Mouse (Mus musculus) CH12.LX (cell line): ENCODE results near the gene Cby1. TPM values are rescaled to one million over a fixed set of nuclear protein-coding genes. Genes with fewer than 3 reads are reported as not detected.
A peak's percentile ranks its signal among the peaks of the same experiment; 100 is the strongest.

Experiments used
- DNase-seq: peaks from one replicate; pipeline ENCODE4 v3.0.0-alpha.2; 2013; ENCODE audit errors: extremely low read depth
- H3K27ac ChIP-seq: 2 replicates; pipeline ENCODE4 v1.5.1; 2012; ENCODE audit warnings: low read depth, mild to moderate bottlenecking, control low read depth, moderate library complexity; ENCODE audit not compliant: insufficient read depth
- H3K27me3 ChIP-seq: replicated peaks from 2 replicates; pipeline ENCODE3; 2012; ENCODE audit warnings: inconsistent platforms
- H3K36me3 ChIP-seq, 2 experiments: replicated peaks in 1 of 2; 2 replicates each; pipeline versions ENCODE3 to v1.6.1; 2012; ENCODE audit warnings: inconsistent platforms in 1 of 2, low read length in 1 of 2, mild to moderate bottlenecking in 1 of 2, mixed read lengths in 1 of 2, moderate library complexity in 1 of 2; ENCODE audit not compliant: control insufficient read depth in 1 of 2, insufficient read depth in 1 of 2
- H3K4me1 ChIP-seq, 2 experiments: 2 replicates each; pipeline ENCODE4 v1.6.1; 2012; ENCODE audit warnings: inconsistent platforms in 1 of 2, moderate library complexity in 1 of 2; ENCODE audit not compliant: insufficient read depth in 2 of 2, control insufficient read depth in 1 of 2
- H3K4me2 ChIP-seq: 2 replicates; pipeline ENCODE4 v1.6.1; 2012; ENCODE audit warnings: low read depth, mild to moderate bottlenecking, control low read depth; ENCODE audit not compliant: poor library complexity, insufficient read depth, severe bottlenecking
- H3K4me3 ChIP-seq, 3 experiments: fragments of 150-350 bp in 1 of 3; sonication (generic) in 1 of 3; replicated peaks in 1 of 3; 2 replicates each; pipeline versions ENCODE3 to v1.5.1; 2011 to 2012; ENCODE audit warnings: low read depth in 2 of 3, low read length in 2 of 3, mild to moderate bottlenecking in 2 of 3, moderate library complexity in 2 of 3, control low read depth in 1 of 3, improper control_type of control experiment in 1 of 3, inconsistent platforms in 1 of 3, mixed read lengths in 1 of 3; ENCODE audit not compliant: poor library complexity in 1 of 3
- H3K79me2 ChIP-seq: replicated peaks from 2 replicates; pipeline ENCODE4 v1.6.1; 2012; ENCODE audit warnings: mild to moderate bottlenecking, moderate library complexity; ENCODE audit not compliant: control insufficient read depth, poor library complexity, insufficient read depth, severe bottlenecking; ENCODE audit errors: extremely low read depth
- H3K9ac ChIP-seq: 2 replicates; pipeline ENCODE4 v1.6.1; 2012; ENCODE audit warnings: low read depth, mild to moderate bottlenecking, control low read depth, moderate library complexity; ENCODE audit not compliant: insufficient read depth
- H3K9me3 ChIP-seq: replicated peaks from 2 replicates; pipeline ENCODE3; 2012; ENCODE audit warnings: low read length, inconsistent platforms, mixed read lengths
- BHLHE40 ChIP-seq: IDR thresholded peaks from 2 replicates; pipeline ENCODE4 v1.6.1; 2011; ENCODE audit warnings: mild to moderate bottlenecking, low read depth, low read length, improper control_type of control experiment
- CHD1 ChIP-seq: IDR thresholded peaks from 2 replicates; pipeline ENCODE4 v1.6.1; 2012; ENCODE audit warnings: low read depth, low read length, improper control_type of control experiment, inconsistent platforms
- CHD2 ChIP-seq: IDR thresholded peaks from 2 replicates; pipeline ENCODE4 v1.6.1; 2011; ENCODE audit warnings: low read length, improper control_type of control experiment
- CTCF ChIP-seq, 2 experiments: IDR thresholded peaks in 1 of 2; conservative IDR thresholded peaks in 1 of 2; 2 replicates each; pipeline ENCODE4 v1.5.1; 2011 to 2012; ENCODE audit warnings: low read depth in 2 of 2, low read length in 2 of 2, improper control_type of control experiment in 1 of 2, inconsistent platforms in 1 of 2, mild to moderate bottlenecking in 1 of 2, moderate library complexity in 1 of 2
- E2F4 ChIP-seq: IDR thresholded peaks from 2 replicates; pipeline ENCODE4 v1.6.1; 2011; ENCODE audit warnings: low read depth, low read length, improper control_type of control experiment; ENCODE audit not compliant: insufficient replicate concordance
- ELF1 ChIP-seq: IDR thresholded peaks from 2 replicates; pipeline ENCODE4 v1.6.1; 2014; ENCODE audit warnings: low read depth, mild to moderate bottlenecking, inconsistent platforms, low read length, improper control_type of control experiment
- EP300 ChIP-seq: IDR thresholded peaks from 2 replicates; pipeline ENCODE4 v1.6.1; 2011; ENCODE audit warnings: low read length, improper control_type of control experiment
- ETS1 ChIP-seq: conservative IDR thresholded peaks from 2 replicates; pipeline ENCODE4 v1.6.1; 2012; ENCODE audit warnings: low read depth, mild to moderate bottlenecking, inconsistent platforms, low read length, improper control_type of control experiment, moderate library complexity
- GABPA ChIP-seq: IDR thresholded peaks from 2 replicates; pipeline ENCODE4 v1.6.1; 2012; ENCODE audit warnings: low read depth, low read length, improper control_type of control experiment, inconsistent platforms; ENCODE audit not compliant: insufficient replicate concordance
- HCFC1 ChIP-seq: IDR thresholded peaks from 2 replicates; pipeline ENCODE4 v1.6.1; 2012; ENCODE audit warnings: low read depth, mild to moderate bottlenecking, inconsistent platforms, low read length, improper control_type of control experiment
- IRF4 ChIP-seq: IDR thresholded peaks from 2 replicates; pipeline ENCODE4 v1.6.1; 2014; ENCODE audit warnings: low read depth, mild to moderate bottlenecking, inconsistent platforms, low read length, improper control_type of control experiment
- JUN ChIP-seq: IDR thresholded peaks from 2 replicates; pipeline ENCODE4 v1.6.1; 2011; ENCODE audit warnings: low read depth, mild to moderate bottlenecking, low read length, improper control_type of control experiment, moderate library complexity; ENCODE audit not compliant: insufficient read depth
- JUND ChIP-seq: conservative IDR thresholded peaks from 2 replicates; pipeline ENCODE4 v1.6.1; 2011; ENCODE audit warnings: low read depth, low read length, improper control_type of control experiment
- KAT2A ChIP-seq: IDR thresholded peaks from 2 replicates; pipeline ENCODE4 v1.6.1; 2012; ENCODE audit warnings: low read length, improper control_type of control experiment, inconsistent platforms; ENCODE audit not compliant: insufficient replicate concordance
- MAFK ChIP-seq: IDR thresholded peaks from 2 replicates; pipeline ENCODE4 v1.6.1; 2011; ENCODE audit warnings: low read length, improper control_type of control experiment; ENCODE audit not compliant: insufficient replicate concordance
- MAX ChIP-seq: IDR thresholded peaks from 2 replicates; pipeline ENCODE4 v1.6.1; 2011; ENCODE audit warnings: low read length, improper control_type of control experiment
- MAZ ChIP-seq: IDR thresholded peaks from 2 replicates; pipeline ENCODE4 v1.6.1; 2012; ENCODE audit warnings: low read depth, mild to moderate bottlenecking, inconsistent platforms, low read length, improper control_type of control experiment, moderate library complexity
- MEF2A ChIP-seq: IDR thresholded peaks from 2 replicates; pipeline ENCODE4 v1.6.1; 2014; ENCODE audit warnings: low read depth, mild to moderate bottlenecking, inconsistent platforms, low read length, improper control_type of control experiment, borderline replicate concordance
- MXI1 ChIP-seq: IDR thresholded peaks from 2 replicates; pipeline ENCODE4 v1.6.1; 2011; ENCODE audit warnings: mild to moderate bottlenecking, low read depth, low read length, improper control_type of control experiment
- MYC ChIP-seq: IDR thresholded peaks from 2 replicates; pipeline ENCODE4 v1.6.1; 2011; ENCODE audit warnings: low read depth, mild to moderate bottlenecking, improper control_type of control experiment, low read length
- NELFE ChIP-seq: IDR thresholded peaks from 2 replicates; pipeline ENCODE4 v1.6.1; 2011; ENCODE audit warnings: low read depth, low read length, improper control_type of control experiment
- NRF1 ChIP-seq: IDR thresholded peaks from 2 replicates; pipeline ENCODE4 v1.6.1; 2014; ENCODE audit warnings: low read depth, mild to moderate bottlenecking, inconsistent platforms, low read length, improper control_type of control experiment, moderate library complexity
- PAX5 ChIP-seq: IDR thresholded peaks from 2 replicates; pipeline ENCODE4 v1.6.1; 2012; ENCODE audit warnings: low read length, inconsistent platforms, mixed read lengths
- POLR2A ChIP-seq: IDR thresholded peaks from 2 replicates; pipeline ENCODE4 v1.6.1; 2011; ENCODE audit warnings: low read depth, mild to moderate bottlenecking, improper control_type of control experiment, low read length
- POLR2AphosphoS2 ChIP-seq: IDR thresholded peaks from 2 replicates; pipeline ENCODE4 v1.6.1; 2011; ENCODE audit warnings: low read depth, low read length, improper control_type of control experiment
- RAD21 ChIP-seq: IDR thresholded peaks from 2 replicates; pipeline ENCODE4 v1.6.1; 2011; ENCODE audit warnings: low read depth, mild to moderate bottlenecking, low read length, improper control_type of control experiment, moderate library complexity
- RCOR1 ChIP-seq: conservative IDR thresholded peaks from 2 replicates; pipeline ENCODE4 v1.6.1; 2012; ENCODE audit warnings: low read depth, mild to moderate bottlenecking, inconsistent platforms, low read length, improper control_type of control experiment
- SIN3A ChIP-seq: IDR thresholded peaks from 2 replicates; pipeline ENCODE4 v1.6.1; 2012; ENCODE audit warnings: low read length, improper control_type of control experiment, inconsistent platforms
- SMC3 ChIP-seq: IDR thresholded peaks from 2 replicates; pipeline ENCODE4 v1.6.1; 2011; ENCODE audit warnings: low read depth, low read length, improper control_type of control experiment
- TBP ChIP-seq: conservative IDR thresholded peaks from 2 replicates; pipeline ENCODE4 v1.6.1; 2011; ENCODE audit warnings: low read depth, low read length, improper control_type of control experiment
- TCF12 ChIP-seq: IDR thresholded peaks from 2 replicates; pipeline ENCODE4 v1.6.1; 2014; ENCODE audit warnings: low read depth, mild to moderate bottlenecking, inconsistent platforms, low read length, improper control_type of control experiment
- UBTF ChIP-seq: IDR thresholded peaks from 2 replicates; pipeline ENCODE4 v1.6.1; 2012; ENCODE audit warnings: low read depth, mild to moderate bottlenecking, inconsistent platforms, low read length, improper control_type of control experiment, moderate library complexity
- USF1 ChIP-seq: IDR thresholded peaks from 2 replicates; pipeline ENCODE4 v1.6.1; 2014; ENCODE audit warnings: low read depth, mild to moderate bottlenecking, inconsistent platforms, low read length, improper control_type of control experiment
- USF2 ChIP-seq: conservative IDR thresholded peaks from 2 replicates; pipeline ENCODE4 v1.6.1; 2011; ENCODE audit warnings: low read depth, low read length, improper control_type of control experiment
- ZC3H11A ChIP-seq: IDR thresholded peaks from 2 replicates; pipeline ENCODE4 v1.6.1; 2012; ENCODE audit warnings: low read depth, mild to moderate bottlenecking, inconsistent platforms, low read length, improper control_type of control experiment
- ZKSCAN1 ChIP-seq: IDR thresholded peaks from 2 replicates; pipeline ENCODE4 v1.6.1; 2012; ENCODE audit warnings: low read depth, inconsistent platforms, low read length, improper control_type of control experiment, borderline replicate concordance
- ZMIZ1 ChIP-seq: IDR thresholded peaks from 2 replicates; pipeline ENCODE4 v1.6.1; 2012; ENCODE audit warnings: low read depth, mild to moderate bottlenecking, inconsistent platforms, low read length, improper control_type of control experiment
- ZNF384 ChIP-seq: IDR thresholded peaks from 2 replicates; pipeline ENCODE4 v1.6.1; 2012; ENCODE audit warnings: low read depth, low read length, improper control_type of control experiment, inconsistent platforms
- dilution Hi-C: fragments of 300-500 bp; cut with MboI; formaldehyde crosslinking; loops from 2 replicates; pipeline ENCODE4 v1.14.3; 2020; ENCODE audit warnings: low sequenced_read_pairs; ENCODE audit not compliant: extremely low pct_unique_long_range_greater_than_20kb, extremely low pct_ligation_motif_present
- in situ Hi-C: fragments of 300-500 bp; cut with MboI; formaldehyde crosslinking; loops from 3 replicates; pipeline ENCODE4 v1.14.3; 2019; ENCODE audit warnings: low sequenced_read_pairs, low pct_ligation_motif_present, low pct_unique_long_range_greater_than_20kb, mixed read lengths
- polyA plus RNA-seq: library from polyadenylated mRNA; unstranded; fragments of >175 nt; gene quantifications from 2 replicates; pipeline ENCODE4 v1.2.1, GENCODE M21; 2012; ENCODE audit warnings: low read depth; ENCODE audit not compliant: insufficient read length
- total RNA-seq, 2 experiments: library from RNA; depleted of rRNA; stranded (reverse); fragments of 300-350 nt in 1 of 2; fragments of >200 nt in 1 of 2; gene quantifications; 2 replicates each; pipeline ENCODE4 v1.2.3; 2012 to 2014

Cby1 gene
- total and polyA plus RNA-seq, 3 experiments, result 16.9 to 19.3 (median 17.6) TPM

DNA sequence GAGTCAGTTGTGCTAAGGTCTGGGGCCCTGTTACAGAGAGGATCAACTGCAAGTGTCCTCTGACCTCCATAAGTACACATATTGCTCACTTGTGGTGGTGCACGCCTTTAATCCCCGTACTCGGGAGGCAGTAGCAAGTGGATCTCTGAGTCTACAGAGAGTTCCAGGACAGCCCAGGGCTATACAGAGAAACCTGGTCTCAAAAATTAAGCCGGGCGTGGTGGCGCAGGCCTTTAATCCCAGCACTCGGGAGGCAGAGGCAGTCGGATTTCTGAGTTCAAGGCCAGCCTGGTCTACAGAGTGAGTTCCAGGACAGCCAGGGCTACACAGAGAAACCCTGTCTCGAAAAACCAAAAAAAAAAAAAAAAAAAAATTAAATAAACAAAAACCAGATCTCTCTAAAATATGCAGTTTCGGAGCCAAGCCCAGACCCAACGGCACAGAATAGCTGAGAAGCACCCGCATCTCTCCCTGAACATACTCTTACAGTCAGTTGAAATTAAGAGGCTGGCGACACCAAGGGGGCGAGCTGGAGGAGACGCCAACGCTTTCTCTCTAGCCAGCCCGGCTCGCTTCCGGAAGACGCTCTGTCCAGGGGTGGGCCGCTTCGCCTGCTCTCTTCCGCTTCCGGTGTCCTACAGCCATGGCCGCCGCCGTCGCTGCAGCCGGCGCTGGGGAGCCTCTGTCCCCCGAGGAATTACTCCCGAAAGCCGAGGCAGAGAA, 11.4 kb downstream of the Cby1 start, which contains the start of gene Tomm22:
TSS of gene Tomm22 (plus strand) at position 613 of the 723 bp plus-strand sequence.
- dilution Hi-C loops (no loop called here), in situ Hi-C loops (no loop called here)
- TF ChIP-seq CHD2 (no peak), SMC3 (no peak), JUN (no peak), MXI1 (peak; percentile 79), MYC (no peak), ELF1 (peak; percentile 92), TCF12 (peak; percentile 91), GABPA (peak; percentile 91), EP300 (no peak), NRF1 (peak; percentile 63), ETS1 (peak; percentile 50; the same call in 1 of the 2 replicates), PAX5 (no peak), MAFK (no peak), UBTF (no peak), USF1 (no peak), ZC3H11A (no peak), KAT2A (peak; percentile 94; the same call in 1 of the 2 replicates), HCFC1 (peak; percentile 95), USF2 (no peak), RAD21 (no peak), MAZ (no peak), MEF2A (peak; percentile 52; the same call in 1 of the 2 replicates), CHD1 (no peak), POLR2A (peak; percentile 83), RCOR1 (no peak; the same call in 1 of the 2 replicates), MAX (no peak), NELFE (peak; percentile 90), BHLHE40 (no peak), ZNF384 (no peak), ZMIZ1 (0 out of 2 replicates have a peak, but pooled peaks have one; percentile 50), JUND (no peak), ZKSCAN1 (no peak), TBP (0 out of 2 replicates have a peak, but pooled peaks have one; percentile 26), E2F4 (no peak), IRF4 (peak; percentile 72), SIN3A (peak; percentile 88), CTCF (conservative IDR thresholded peaks at IDR 0.05 in 1 of 2, IDR thresholded peaks at IDR 0.05 in 1 of 2; ENCODE audit: low read depth in 2 of 2, low read length in 2 of 2) (peak in 1 of 2 experiments; percentile 79; a peak in 2 of 4 replicates), POLR2AphosphoS2 (peak; percentile 83)
- no peaks in the 10 kb centered on the region for H3K9me3 ChIP-seq
- peaks cover 2 to 24% of the 10 kb centered on the region in 2 experiments for H3K4me1 ChIP-seq
- H3K4me2 ChIP-seq, result peak within 1 kb of the TSS; percentile 96
- peaks cover 21% of the 10 kb centered on the region for H3K79me2 ChIP-seq
- H3K4me3 ChIP-seq, result peak within 1 kb of the TSS; percentile 89 to 96 (median 89)
- peaks cover 37 to 64% of the 10 kb centered on the region in 2 experiments for H3K36me3 ChIP-seq
- H3K27me3 ChIP-seq, result no peaks in the 10 kb centered on the region
- peak within 1 kb of the TSS; percentile 42 for H3K27ac ChIP-seq
- H3K9ac ChIP-seq, result peak within 1 kb of the TSS; percentile 84
- DNase-seq, result peak; percentile 92
